Mouse (Mus musculus): Measurements from ENCODE around the gene Abhd4.

Abhd4 gene

DNA sequence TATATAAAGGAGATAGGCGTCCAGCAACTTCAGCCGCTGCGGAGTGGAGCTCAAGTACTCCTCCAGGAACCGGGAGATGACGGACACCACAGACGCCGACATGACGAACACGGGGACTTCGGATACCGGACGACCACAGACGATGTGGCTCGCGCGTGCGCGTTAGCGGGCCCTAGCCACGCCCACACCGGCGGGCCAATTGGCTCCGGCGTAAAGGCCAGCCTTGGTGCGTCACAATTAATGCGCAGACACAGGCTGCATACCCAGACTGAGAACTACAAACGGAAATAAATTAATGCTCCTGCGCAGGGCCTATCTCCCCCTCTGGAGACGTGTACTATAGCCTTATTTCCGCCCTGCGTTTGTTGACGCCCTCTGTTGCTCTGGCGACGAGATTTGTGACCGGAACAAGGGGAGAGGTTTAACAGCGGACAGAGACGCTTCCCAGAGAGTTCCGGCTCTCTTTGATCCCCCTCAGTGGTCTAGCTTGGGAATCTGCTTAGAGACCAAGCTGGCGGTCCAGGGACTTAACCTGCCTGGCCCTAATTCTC lies at the start of gene Abhd4, which contains the start of gene Dad1:
Abhd4 (plus strand) TSS at position 448 of the 551 bp plus-strand sequence.
Dad1 (minus strand) TSS at position 364 of the 551 bp plus-strand sequence.
- peak; percentile 99 for DNase-seq

DNA sequence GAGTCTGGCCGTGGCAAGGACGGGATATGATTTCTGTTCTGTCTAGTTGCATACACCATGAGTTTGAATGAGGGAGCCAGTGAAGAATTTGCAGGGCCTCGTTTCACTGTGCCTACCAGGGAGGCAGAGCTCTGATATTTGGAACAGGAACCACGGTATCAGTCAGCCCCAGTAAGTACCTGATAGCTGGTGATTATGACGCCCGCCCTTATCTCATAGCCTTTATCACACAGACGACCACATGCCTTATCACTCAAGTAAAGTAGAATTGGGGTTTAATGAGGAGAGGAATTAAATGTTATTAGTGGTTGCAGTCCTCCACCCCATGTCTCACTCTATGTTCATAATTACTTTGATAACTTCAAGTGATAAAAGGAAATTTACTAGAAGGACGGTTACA lies 49.7 kb upstream of the Abhd4 start:
- DNase-seq = no peak

DNA sequence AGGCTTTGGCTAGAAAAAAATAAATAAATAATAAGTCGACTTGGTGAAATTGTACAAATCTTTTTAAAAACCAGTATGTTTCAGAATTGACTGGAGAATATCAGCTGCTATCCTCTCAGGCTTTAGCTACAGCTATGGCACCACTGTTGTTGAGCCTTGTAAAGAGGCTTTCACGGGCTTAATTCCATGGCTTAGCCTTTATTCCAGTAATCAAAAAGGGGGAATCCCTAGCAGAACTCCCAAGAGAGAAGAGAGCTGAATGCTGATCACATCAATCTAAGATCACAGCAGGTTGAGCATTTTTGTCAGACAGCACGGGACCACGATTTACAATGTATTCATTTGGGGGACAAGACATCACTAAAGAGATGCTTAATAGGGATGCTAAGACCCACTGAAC lies 49.2 kb upstream of the Abhd4 start:
- DNase-seq = no peak

GRCm38 (mm10) chr14:54205904-54206303 lies 48.1 kb upstream of the Abhd4 start:
- DNase-seq = no peak

DNA sequence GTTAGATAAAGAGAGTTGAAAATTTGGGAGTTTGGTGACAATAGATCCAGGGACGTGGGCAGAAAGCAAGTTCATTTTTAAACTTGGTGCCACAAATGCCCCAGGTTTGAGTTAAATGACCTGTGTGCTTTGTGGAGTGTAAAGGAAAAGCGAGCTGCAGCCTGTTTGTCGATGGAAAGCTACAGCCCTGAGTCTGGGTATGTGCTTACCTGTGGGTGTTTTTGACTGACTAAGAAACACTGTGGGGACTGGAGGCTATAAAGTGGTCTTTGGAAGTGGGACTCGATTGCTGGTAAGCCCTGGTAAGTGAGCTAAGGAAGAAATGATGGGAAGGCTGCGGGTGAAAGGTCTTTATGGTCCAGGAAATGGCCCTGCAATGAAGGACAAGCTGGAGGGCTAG lies 47.7 kb upstream of the Abhd4 start:
- no peak for DNase-seq

- no peak for DNase-seq
These were observed 47.0 kb upstream of the Abhd4 start for GRCm38 (mm10) chr14:54206750-54207550.

DNA sequence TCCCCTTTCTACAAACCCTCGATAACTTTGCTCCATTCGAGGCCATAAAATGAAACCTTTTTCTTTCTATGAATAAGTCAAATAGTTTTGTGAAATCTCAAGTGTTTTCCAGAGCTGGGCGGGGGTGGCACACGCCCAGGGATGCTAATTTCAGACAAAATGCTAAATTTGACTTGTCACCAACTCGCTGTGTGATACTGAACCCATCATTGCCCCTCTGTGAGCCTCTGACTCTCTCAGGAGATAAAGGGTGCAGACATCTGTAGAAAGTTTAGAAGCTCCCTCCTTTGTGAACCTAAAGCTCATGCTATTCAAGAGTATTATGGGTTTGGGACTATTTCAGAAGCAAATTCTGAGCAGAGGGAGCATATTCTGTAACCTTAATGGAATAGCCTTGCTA lies 46.1 kb upstream of the Abhd4 start:
- no peak for DNase-seq

GRCm38 (mm10) chr14:54208741-54209140 lies 45.2 kb upstream of the Abhd4 start:
- no peak for DNase-seq

- DNase-seq = no peak
These were observed 44.1 kb upstream of the Abhd4 start for GRCm38 (mm10) chr14:54209932-54210331.

GRCm38 (mm10) chr14:54210401-54210800 lies 43.6 kb upstream of the Abhd4 start:
- DNase-seq = no peak

GRCm38 (mm10) chr14:54211199-54211598 lies 42.8 kb upstream of the Abhd4 start:
- DNase-seq = no peak

GRCm38 (mm10) chr14:54211755-54212154 lies 42.2 kb upstream of the Abhd4 start:
- DNase-seq = no peak

DNA sequence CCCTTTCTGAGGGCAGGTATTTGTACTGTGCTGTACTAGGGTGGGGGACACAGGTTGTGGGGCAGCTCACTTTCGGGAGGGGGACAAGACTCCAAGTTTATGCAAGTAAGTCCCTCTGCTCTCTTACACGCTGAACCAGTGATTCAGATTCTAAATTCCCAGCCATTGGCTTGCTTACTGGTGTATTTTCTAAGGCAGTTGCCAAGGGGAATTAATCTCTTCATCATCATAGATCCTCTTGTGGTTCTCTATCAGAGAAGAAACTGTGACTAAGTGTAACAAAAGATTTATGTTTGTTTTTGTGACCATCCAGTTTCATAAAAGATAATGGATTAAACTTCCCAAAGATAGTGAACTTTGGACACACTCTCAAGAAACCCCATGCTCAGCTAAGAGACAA lies 40.3 kb upstream of the Abhd4 start:
- DNase-seq = no peak

- DNase-seq = no peak
These were observed 39.5 kb upstream of the Abhd4 start for GRCm38 (mm10) chr14:54214477-54214876.

DNA sequence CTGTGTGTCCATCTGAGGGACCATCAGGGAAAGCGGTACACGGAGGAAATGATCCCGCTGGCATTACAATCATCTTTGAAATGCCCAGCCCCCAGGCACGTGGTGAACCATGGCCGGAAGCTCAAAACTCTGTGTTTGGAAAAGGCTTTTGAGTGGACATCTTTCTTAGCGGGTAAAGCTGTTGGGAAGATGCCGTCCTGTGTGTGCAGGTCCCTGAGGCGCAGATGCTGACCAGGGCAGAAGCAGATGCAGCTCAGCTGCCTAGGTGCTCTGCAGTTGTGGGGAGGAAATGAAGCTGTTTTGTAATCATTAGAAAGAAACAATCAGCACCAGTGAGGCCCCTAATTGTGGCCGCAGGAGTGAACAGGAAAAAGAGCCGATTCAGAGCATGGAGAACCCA lies 39.1 kb upstream of the Abhd4 start:
- no peak for DNase-seq

DNA sequence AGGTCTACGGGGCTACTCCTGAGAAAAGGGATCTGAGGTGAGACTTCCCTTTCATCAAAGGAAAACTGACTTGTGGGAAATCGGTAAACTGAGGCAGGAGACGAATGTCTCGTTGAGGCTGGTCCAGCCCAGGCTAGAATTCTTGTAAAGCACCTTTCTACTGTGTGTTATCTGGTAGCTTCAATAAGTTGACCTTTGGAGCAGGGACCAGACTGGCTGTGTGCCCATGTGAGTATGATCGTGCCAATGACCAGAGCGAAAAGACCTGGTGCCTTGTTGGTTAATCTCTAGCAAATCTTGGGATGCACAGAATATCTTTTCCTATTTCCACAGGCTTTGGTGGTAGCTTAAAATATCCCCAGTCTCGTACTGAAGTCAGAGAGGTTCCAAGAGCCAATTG lies 37.9 kb upstream of the Abhd4 start:
- peak in 1 of 2 experiments; percentile 36 for DNase-seq

DNA sequence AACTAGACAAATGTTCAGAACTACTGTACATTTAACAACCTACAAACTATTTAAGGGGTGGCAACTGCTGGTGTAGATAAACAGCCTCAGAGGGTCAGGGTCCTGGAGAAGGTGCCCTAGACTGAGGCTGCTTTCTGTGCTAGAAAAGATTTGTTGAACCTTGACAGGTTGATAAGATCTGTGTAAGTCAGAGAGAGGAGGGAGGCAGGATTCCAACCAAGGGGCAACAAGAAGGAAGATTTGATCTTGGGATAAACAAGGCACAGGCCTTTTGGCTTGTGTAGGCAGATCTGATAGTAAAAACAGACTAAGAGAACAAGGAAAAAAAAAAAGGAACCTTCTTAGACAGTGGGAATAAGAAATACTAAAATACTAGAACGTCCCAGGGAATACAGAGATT lies 35.8 kb upstream of the Abhd4 start:
- no peak for DNase-seq

DNA sequence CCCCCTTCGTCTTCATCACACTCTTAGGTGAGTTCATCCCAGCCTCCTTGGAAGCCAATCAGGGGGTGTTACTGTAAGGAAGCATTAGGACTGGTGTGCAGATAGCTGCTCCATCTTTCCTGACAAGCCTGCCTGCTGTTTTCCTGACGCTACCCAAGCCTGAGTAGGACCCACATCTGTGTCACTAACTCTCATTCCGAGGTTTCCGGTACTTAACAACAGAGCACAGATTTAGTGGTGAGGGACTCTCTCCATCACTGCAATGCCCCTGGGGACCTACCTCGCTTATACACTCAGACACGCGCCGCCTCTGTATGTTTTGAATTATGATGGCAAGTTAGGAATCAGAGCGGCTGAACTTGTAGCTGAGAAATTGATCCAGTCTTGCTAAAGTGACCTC lies 35.3 kb upstream of the Abhd4 start:
- no peak for DNase-seq

DNA sequence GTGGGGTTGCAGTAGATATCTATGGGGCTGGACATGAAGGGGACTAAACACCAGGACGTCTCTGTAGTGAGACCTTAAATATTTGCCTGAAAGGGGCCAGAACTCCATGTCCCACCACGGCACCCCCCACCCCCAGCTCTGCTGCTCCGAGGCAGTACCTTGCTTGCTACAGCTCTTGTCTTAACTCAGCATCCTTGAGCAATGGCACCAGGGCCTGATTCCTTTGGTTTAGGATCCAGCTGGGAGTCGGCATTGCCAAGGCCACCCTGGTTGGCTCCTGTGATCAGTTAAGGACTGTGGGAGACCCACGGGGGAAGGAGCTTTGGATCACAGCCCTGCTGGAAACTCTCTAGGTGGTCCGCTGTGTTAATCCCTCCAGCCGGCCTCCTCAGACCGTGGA lies 34.7 kb upstream of the Abhd4 start:
- no peak for DNase-seq

GRCm38 (mm10) chr14:54219849-54220248 lies 34.1 kb upstream of the Abhd4 start:
- DNase-seq = no peak

GRCm38 (mm10) chr14:54220726-54221494 lies 33.1 kb upstream of the Abhd4 start:
- no peak for DNase-seq

- no peak for DNase-seq
These were observed 32.3 kb upstream of the Abhd4 start for GRCm38 (mm10) chr14:54221641-54222040.

DNA sequence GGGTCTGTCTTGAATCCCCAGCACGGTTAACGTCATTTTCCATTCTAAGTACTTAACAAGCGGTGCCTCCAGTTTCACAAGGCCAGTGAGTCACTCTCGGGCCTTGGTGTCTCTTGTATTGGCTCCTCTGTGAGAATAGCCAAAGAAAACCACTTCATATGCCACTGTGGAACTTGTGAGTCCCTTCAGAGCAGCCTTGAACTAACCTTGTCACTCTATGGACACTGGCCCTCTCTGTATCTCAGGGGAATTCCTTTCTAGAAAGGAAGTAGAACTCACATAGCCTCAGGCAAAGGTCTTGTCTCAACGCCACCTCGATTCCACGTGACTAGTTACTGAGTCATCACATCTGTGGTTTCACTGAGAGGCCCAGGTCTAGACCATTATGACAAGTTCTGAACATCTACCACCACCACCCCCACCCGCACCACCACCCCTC lies 31.7 kb upstream of the Abhd4 start:
- no peak for DNase-seq
